ENCODE assay signal across 12 mouse cellular contexts in the genomic region with DNA sequence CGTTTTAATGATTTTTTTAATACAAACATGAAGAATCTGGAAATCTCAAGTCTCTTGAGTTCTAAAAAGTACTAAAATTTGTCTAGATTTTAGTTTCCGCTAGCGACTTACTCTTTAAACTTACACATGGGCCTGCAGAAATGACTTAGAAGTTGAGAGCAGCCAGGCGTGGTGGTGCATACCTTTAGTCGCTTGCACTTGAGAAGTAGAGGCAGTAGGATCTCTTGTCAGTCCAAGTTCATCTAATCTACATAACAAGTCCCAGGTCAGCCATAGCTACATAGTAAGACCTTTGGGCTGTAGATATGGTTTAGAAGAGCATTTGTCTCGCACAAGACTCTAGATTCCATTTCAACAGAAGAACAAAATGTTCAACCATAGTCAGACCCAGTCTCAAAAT. TPM values are rescaled to one million over a fixed set of nuclear protein-coding genes. Genes with fewer than 3 reads are reported as not detected.
A peak's percentile ranks its signal among the peaks of the same experiment; 100 is the strongest.
DNase-seq lines count a peak whose midpoint lies in the region; ATAC-seq lines count a peak whose summit lies in the region.
"Had no signal": no experiment of that assay in that cellular context is flagged by ENCODE, and none has a peak within 500 bp of the region (broad histone marks: within the 10 kb centered on the region; RNA-seq: fewer than 3 reads in every experiment).

No protein-coding gene starts in this region.

- peak overlapping the region; percentile 100 for H3K4me3 ChIP-seq in erythroblast, embryonic 14.5 days (replicated peaks)
- no peak overlapping the region for H3K4me3 ChIP-seq in kidney, embryonic 14.5 days (ENCODE audit: low read length)
- H3K4me3 ChIP-seq in liver, embryonic 15.5 days (replicated peaks): no peak overlapping the region; the same call in 1 of the 2 replicates

- DNase-seq in kidney, adult 11 months: no peak
- DNase-seq in ZHBTc4 (ENCODE audit: low read depth, low spot score): peak; percentile 47
- DNase-seq in urinary bladder, postnatal 36 days (ENCODE audit: low spot score in 2 of 2): no peak
- DNase-seq: adrenal gland, postnatal 10 days; kidney, postnatal 14 days; thymus, postnatal 14 days had no signal

- no peak overlapping the region for H3K27ac ChIP-seq in kidney, embryonic 14.5 days (ENCODE audit: low read depth, low read length)
- peak overlapping the region; percentile 92; the same call in 1 of the 2 replicates for H3K27ac ChIP-seq in liver, embryonic 15.5 days (replicated peaks)

- no peak for ATAC-seq in erythroblast, adult 5-6 weeks (replicated peaks; ENCODE audit: low FRiP score, poor library complexity, severe bottlenecking)
- ATAC-seq in kidney, embryonic 14.5 days (ENCODE audit: low FRiP score, low TSS enrichment): no peak
- no peak for ATAC-seq in liver, embryonic 15.5 days (ENCODE audit: insufficient read depth)
- ATAC-seq in erythroid progenitor cell, adult 5-6 weeks (replicated peaks; ENCODE audit: low FRiP score, poor library complexity, severe bottlenecking): no peak

- H3K4me2 ChIP-seq in kidney, embryonic 14.5 days (replicated peaks; ENCODE audit: low read depth, low read length): peak overlapping the region; percentile 72; the same call in 1 of the 2 replicates
- peak overlapping the region; percentile 90; the same call in 1 of the 2 replicates for H3K4me2 ChIP-seq in liver, embryonic 15.5 days

- no peak overlapping the region for H3K9ac ChIP-seq in kidney, embryonic 14.5 days (ENCODE audit: low read depth, low read length)
- H3K9ac ChIP-seq in liver, embryonic 15.5 days: no peak overlapping the region

- peaks cover 26% of the 10 kb centered on the region for H3K36me3 ChIP-seq in erythroblast, embryonic 14.5 days (ENCODE audit: control insufficient read depth)
- H3K36me3 ChIP-seq in kidney, embryonic 14.5 days (ENCODE audit: control insufficient read depth, insufficient read depth, low read length): peaks cover 21% of the 10 kb centered on the region
- H3K36me3 ChIP-seq in liver, embryonic 15.5 days (replicated peaks): peaks cover 20% of the 10 kb centered on the region

- 78% methylated on average over 6 of the region's 6 CpGs for WGBS in kidney, embryonic 14.5 days
- WGBS in liver, embryonic 15.5 days (ENCODE audit: insufficient replicate concordance): 64% methylated on average over 6 of the region's 6 CpGs

- peaks cover 56% of the 10 kb centered on the region for H3K4me1 ChIP-seq in erythroblast, embryonic 14.5 days (ENCODE audit: control insufficient read depth)
- H3K4me1 ChIP-seq in kidney, embryonic 14.5 days (ENCODE audit: control insufficient read depth, insufficient read depth, low read length): peaks cover 12% of the 10 kb centered on the region
- H3K4me1 ChIP-seq in liver, embryonic 15.5 days (replicated peaks): peaks cover 48% of the 10 kb centered on the region

- no peaks in the 10 kb centered on the region for H3K9me3 ChIP-seq in erythroblast, embryonic 14.5 days (ENCODE audit: control insufficient read depth, low read length)
- H3K9me3 ChIP-seq in kidney, embryonic 14.5 days (ENCODE audit: control insufficient read depth, low read length): no peaks in the 10 kb centered on the region
- H3K9me3 ChIP-seq in liver, embryonic 15.5 days (replicated peaks): no peaks in the 10 kb centered on the region
- H3K9me3 ChIP-seq: megakaryocyte, embryonic 14.5 days had no signal

- peaks cover 6% of the 10 kb centered on the region for H3K27me3 ChIP-seq in erythroblast, embryonic 14.5 days (ENCODE audit: control insufficient read depth)
- H3K27me3 ChIP-seq in kidney, embryonic 14.5 days (ENCODE audit: control insufficient read depth, insufficient read depth, low read length): no peaks in the 10 kb centered on the region
- H3K27me3 ChIP-seq in liver, embryonic 15.5 days: peaks cover 7% of the 10 kb centered on the region
- H3K27me3 ChIP-seq: megakaryocyte, embryonic 14.5 days had no signal

RNA-seq across cellular contexts. Expression of a gene that starts 1.0 kb away (rescaled TPM):
- 6.3 and 7.3 TPM in 2 replicates for polyA plus RNA-seq in erythroblast, embryonic 14.5 days (2012)
- 121 and 143 TPM in 2 replicates for total RNA-seq in erythroblast, adult 5-6 weeks (2015; ENCODE audit: low replicate concordance)
- 172 and 205 TPM in 2 replicates for total RNA-seq in erythroblast, adult 5-6 weeks (2017; ENCODE audit: low replicate concordance)
- 1,222 and 1,346 TPM in 2 replicates for polyA plus RNA-seq in kidney, embryonic 14.5 days (2014; fragmentation: Nextera tagmentation; extraction: Ambion mirVana)
- polyA plus RNA-seq in liver, embryonic 15.5 days (2015; fragmentation: Nextera tagmentation; extraction: Ambion mirVana): 526 and 529 TPM in 2 replicates
- 296 and 321 TPM in 2 replicates for total RNA-seq in erythroid progenitor cell, adult 5-6 weeks (2015; ENCODE audit: low replicate concordance)
- 347 and 417 TPM in 2 replicates for total RNA-seq in erythroid progenitor cell, adult 5-6 weeks (2017; ENCODE audit: low replicate concordance)

RNA-seq across cellular contexts. Expression of a gene that starts 13.3 kb away (rescaled TPM):
- 2.4 and 2.6 TPM in 2 replicates for polyA plus RNA-seq in erythroblast, embryonic 14.5 days (2012)
- 3.7 and 6.3 TPM in 2 replicates for total RNA-seq in erythroblast, adult 5-6 weeks (2015; ENCODE audit: low replicate concordance)
- total RNA-seq in erythroblast, adult 5-6 weeks (2017; ENCODE audit: low replicate concordance): 3.5 and 5.0 TPM in 2 replicates
- 61.5 and 63.5 TPM in 2 replicates for polyA plus RNA-seq in kidney, embryonic 14.5 days (2014; fragmentation: Nextera tagmentation; extraction: Ambion mirVana)
- polyA plus RNA-seq in liver, embryonic 15.5 days (2015; fragmentation: Nextera tagmentation; extraction: Ambion mirVana): 21.7 and 24.1 TPM in 2 replicates
- total RNA-seq in erythroid progenitor cell, adult 5-6 weeks (2015; ENCODE audit: low replicate concordance): 11.5 and 20.1 TPM in 2 replicates
- 51.5 and 62.1 TPM in 2 replicates for total RNA-seq in erythroid progenitor cell, adult 5-6 weeks (2017; ENCODE audit: low replicate concordance)

RNA-seq across cellular contexts. Expression of a gene that starts 16.3 kb away (rescaled TPM):
- 1.4 and 1.8 TPM in 2 replicates for polyA plus RNA-seq in erythroblast, embryonic 14.5 days (2012)
- total RNA-seq in erythroblast, adult 5-6 weeks (2015; ENCODE audit: low replicate concordance): 1.3 TPM in 2 replicates
- 12.8 and 18.0 TPM in 2 replicates for total RNA-seq in erythroblast, adult 5-6 weeks (2017; ENCODE audit: low replicate concordance)
- 3.4 and 5.4 TPM in 2 replicates for polyA plus RNA-seq in kidney, embryonic 14.5 days (2014; fragmentation: Nextera tagmentation; extraction: Ambion mirVana)
- polyA plus RNA-seq in liver, embryonic 15.5 days (2015; fragmentation: Nextera tagmentation; extraction: Ambion mirVana): 3.0 and 4.1 TPM in 2 replicates
- 1.8 and 4.2 TPM in 2 replicates for total RNA-seq in erythroid progenitor cell, adult 5-6 weeks (2015; ENCODE audit: low replicate concordance)
- 19.1 and 24.3 TPM in 2 replicates for total RNA-seq in erythroid progenitor cell, adult 5-6 weeks (2017; ENCODE audit: low replicate concordance)

RNA-seq across cellular contexts. Expression of a gene that starts 35.7 kb away (rescaled TPM):
- polyA plus RNA-seq in erythroblast, embryonic 14.5 days (2012): 0.85 and 1.3 TPM in 2 replicates
- 11.1 and 11.5 TPM in 2 replicates for total RNA-seq in erythroblast, adult 5-6 weeks (2015; ENCODE audit: low replicate concordance)
- total RNA-seq in erythroblast, adult 5-6 weeks (2017; ENCODE audit: low replicate concordance): 14.5 and 20.5 TPM in 2 replicates
- 84.6 and 156 TPM in 2 replicates for polyA plus RNA-seq in kidney, embryonic 14.5 days (2014; fragmentation: Nextera tagmentation; extraction: Ambion mirVana)
- 56.2 and 61.2 TPM in 2 replicates for polyA plus RNA-seq in liver, embryonic 15.5 days (2015; fragmentation: Nextera tagmentation; extraction: Ambion mirVana)
- 32.8 and 34.4 TPM in 2 replicates for total RNA-seq in erythroid progenitor cell, adult 5-6 weeks (2015; ENCODE audit: low replicate concordance)
- 35.5 and 44.9 TPM in 2 replicates for total RNA-seq in erythroid progenitor cell, adult 5-6 weeks (2017; ENCODE audit: low replicate concordance)

RNA-seq across cellular contexts. Expression of a gene that starts 39.9 kb away (rescaled TPM):
- 22.8 and 70.9 TPM in 2 replicates for polyA plus RNA-seq in erythroblast, embryonic 14.5 days (2012)
- 173 and 230 TPM in 2 replicates for total RNA-seq in erythroblast, adult 5-6 weeks (2015; ENCODE audit: low replicate concordance)
- 219 and 239 TPM in 2 replicates for total RNA-seq in erythroblast, adult 5-6 weeks (2017; ENCODE audit: low replicate concordance)
- 8.1 and 9.9 TPM in 2 replicates for polyA plus RNA-seq in kidney, embryonic 14.5 days (2014; fragmentation: Nextera tagmentation; extraction: Ambion mirVana)
- 33.2 and 44.8 TPM in 2 replicates for polyA plus RNA-seq in liver, embryonic 15.5 days (2015; fragmentation: Nextera tagmentation; extraction: Ambion mirVana)
- 172 and 177 TPM in 2 replicates for total RNA-seq in erythroid progenitor cell, adult 5-6 weeks (2015; ENCODE audit: low replicate concordance)
- 129 and 134 TPM in 2 replicates for total RNA-seq in erythroid progenitor cell, adult 5-6 weeks (2017; ENCODE audit: low replicate concordance)

Comparison
In these comparisons a context has a peak if more than half of its experiments do, and no peak if none do; other contexts are left out.
1. RNA of a gene that starts 1.0 kb away (polyA plus RNA-seq): 1,222 to 1,346 TPM in kidney, embryonic 14.5 days and 526 to 529 TPM in liver, embryonic 15.5 days; 6.3 to 7.3 TPM in erythroblast, embryonic 14.5 days; every median in the first group is over 10 times any median in the second.